Mouse (Mus musculus): ENCODE data around the gene Rit1. TPM values are rescaled to one million over a fixed set of nuclear protein-coding genes. Genes with fewer than 3 reads are reported as not detected.

Rit1 gene
- polyA plus RNA-seq, 1 experiment from 2014 or later = 57.4 TPM

GRCm38 (mm10) chr3:88717198-88717798 lies 660 bp downstream of the Rit1 start:
- Histone ChIP-seq H3K9me3 (ENCODE audit: control insufficient read depth, low read length) (no peaks in the 10 kb centered on the region), H3K36me3 (ENCODE audit: control insufficient read depth, insufficient read depth, low read length) (peaks cover 34% of the 10 kb centered on the region), H3K27me3 (ENCODE audit: control insufficient read depth, insufficient read depth, low read length) (no peaks in the 10 kb centered on the region), H3K4me1 (ENCODE audit: control insufficient read depth, insufficient read depth, low read length) (peaks cover 21% of the 10 kb centered on the region), H3K9ac (replicated peaks; ENCODE audit: low read length) (peak overlapping the region; percentile 70), H3K4me2 (ENCODE audit: low read length) (peak overlapping the region; percentile 90), H3K4me3 (replicated peaks; ENCODE audit: low read depth, low read length) (peak overlapping the region; percentile 66), H3K27ac (replicated peaks; ENCODE audit: low read depth, low read length) (peak overlapping the region; percentile 52; the same call in 1 of the 2 replicates)
- 8% methylated on average over 9 of the region's 9 CpGs for WGBS
- ATAC-seq (ENCODE audit: low FRiP score, low TSS enrichment) = 0 out of 2 replicates have a peak, but pooled peaks have one; percentile 8
- peak; percentile 56 for DNase-seq

DNA sequence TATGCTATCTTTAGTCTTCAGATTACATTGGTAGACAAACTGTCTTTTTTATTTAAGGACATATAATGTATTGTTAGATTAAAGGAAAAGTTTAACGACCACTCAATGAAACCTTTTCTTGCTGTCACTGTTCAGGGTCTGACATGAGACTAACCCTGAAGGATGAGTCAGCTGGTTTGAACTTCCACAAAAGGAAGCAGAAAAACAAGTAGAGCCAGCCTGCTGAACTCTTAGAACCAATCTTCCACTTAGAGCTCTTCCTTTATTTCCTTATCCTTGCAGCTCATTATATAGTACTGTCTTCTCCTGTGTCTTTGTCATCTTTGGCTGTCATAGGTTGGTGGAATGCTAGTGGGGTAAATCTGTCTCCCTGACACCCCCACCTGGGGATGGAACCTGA lies 1.2 kb downstream of the Rit1 start:
- peak overlapping the region; percentile 90 for H3K4me2 ChIP-seq (ENCODE audit: low read length)
- peak overlapping the region; percentile 24 for H3K4me3 ChIP-seq (replicated peaks; ENCODE audit: low read depth, low read length)
- WGBS = 80% methylated on average over 1 of the region's 1 CpGs
- no peak overlapping the region for H3K9ac ChIP-seq (replicated peaks; ENCODE audit: low read length)
- peaks cover 29% of the 10 kb centered on the region for H3K36me3 ChIP-seq (ENCODE audit: control insufficient read depth, insufficient read depth, low read length)
- peaks cover 21% of the 10 kb centered on the region for H3K4me1 ChIP-seq (ENCODE audit: control insufficient read depth, insufficient read depth, low read length)
- no peaks in the 10 kb centered on the region for H3K27me3 ChIP-seq (ENCODE audit: control insufficient read depth, insufficient read depth, low read length)
- ATAC-seq (ENCODE audit: low FRiP score, low TSS enrichment) (no peak), DNase-seq (no peak)
- no peaks in the 10 kb centered on the region for H3K9me3 ChIP-seq (ENCODE audit: control insufficient read depth, low read length)
- no peak overlapping the region for H3K27ac ChIP-seq (replicated peaks; ENCODE audit: low read depth, low read length)

GRCm38 (mm10) chr3:88719098-88719497 lies 2.5 kb downstream of the Rit1 start:
- ATAC-seq (ENCODE audit: low FRiP score, low TSS enrichment) (no peak), DNase-seq (no peak)
- Histone ChIP-seq H3K4me2 (ENCODE audit: low read length) (peak overlapping the region; percentile 90), H3K27me3 (ENCODE audit: control insufficient read depth, insufficient read depth, low read length) (no peaks in the 10 kb centered on the region), H3K4me3 (replicated peaks; ENCODE audit: low read depth, low read length) (no peak overlapping the region), H3K9ac (replicated peaks; ENCODE audit: low read length) (no peak overlapping the region), H3K9me3 (ENCODE audit: control insufficient read depth, low read length) (no peaks in the 10 kb centered on the region), H3K36me3 (ENCODE audit: control insufficient read depth, insufficient read depth, low read length) (peaks cover 22% of the 10 kb centered on the region), H3K27ac (replicated peaks; ENCODE audit: low read depth, low read length) (no peak overlapping the region), H3K4me1 (ENCODE audit: control insufficient read depth, insufficient read depth, low read length) (peaks cover 21% of the 10 kb centered on the region)
- 75% methylated on average over 2 of the region's 2 CpGs for WGBS

DNA sequence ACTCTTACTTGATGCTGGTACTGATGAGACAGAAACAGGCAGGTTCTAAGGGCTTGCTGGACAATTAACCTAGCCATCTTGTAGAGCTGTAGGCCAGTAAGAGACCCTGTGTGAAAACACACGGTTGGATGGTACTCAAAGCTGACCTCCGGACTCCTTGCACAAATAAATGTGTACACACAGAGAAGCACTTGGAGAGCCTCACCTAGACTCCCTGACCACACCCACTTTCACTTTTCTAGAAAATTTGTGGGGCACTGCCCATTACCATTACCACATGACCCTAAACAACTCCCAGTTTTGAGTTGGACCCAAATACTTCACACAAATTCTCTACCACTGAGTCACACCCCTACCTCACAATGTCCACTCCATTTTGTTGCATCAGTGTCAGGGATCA lies 19.9 kb downstream of the Rit1 start:
- WGBS = 94% methylated on average over 2 of the region's 2 CpGs
- H3K27ac ChIP-seq (replicated peaks; ENCODE audit: low read depth, low read length) = no peak overlapping the region
- no peaks in the 10 kb centered on the region for H3K4me1 ChIP-seq (ENCODE audit: control insufficient read depth, insufficient read depth, low read length)
- DNase-seq (no peak), ATAC-seq (ENCODE audit: low FRiP score, low TSS enrichment) (no peak)
- H3K36me3 ChIP-seq (ENCODE audit: control insufficient read depth, insufficient read depth, low read length) = peaks cover 16% of the 10 kb centered on the region
- no peaks in the 10 kb centered on the region for H3K27me3 ChIP-seq (ENCODE audit: control insufficient read depth, insufficient read depth, low read length)
- H3K9me3 ChIP-seq (ENCODE audit: control insufficient read depth, low read length) = no peaks in the 10 kb centered on the region
- no peak overlapping the region for H3K9ac ChIP-seq (replicated peaks; ENCODE audit: low read length)
- no peak overlapping the region for H3K4me3 ChIP-seq (replicated peaks; ENCODE audit: low read depth, low read length)
- no peak overlapping the region for H3K4me2 ChIP-seq (ENCODE audit: low read length)

GRCm38 (mm10) chr3:88738641-88739040 lies 22.0 kb downstream of the Rit1 start:
- ATAC-seq (ENCODE audit: low FRiP score, low TSS enrichment) (no peak), DNase-seq (peak; percentile 58)
- H3K4me1 ChIP-seq (ENCODE audit: control insufficient read depth, insufficient read depth, low read length) = no peaks in the 10 kb centered on the region
- WGBS = 56% methylated on average over 3 of the region's 3 CpGs
- H3K36me3 ChIP-seq (ENCODE audit: control insufficient read depth, insufficient read depth, low read length) = peaks cover 33% of the 10 kb centered on the region
- H3K9me3 ChIP-seq (ENCODE audit: control insufficient read depth, low read length) = no peaks in the 10 kb centered on the region
- no peak overlapping the region for H3K27ac ChIP-seq (replicated peaks; ENCODE audit: low read depth, low read length)
- no peak overlapping the region for H3K9ac ChIP-seq (replicated peaks; ENCODE audit: low read length)
- H3K27me3 ChIP-seq (ENCODE audit: control insufficient read depth, insufficient read depth, low read length) = no peaks in the 10 kb centered on the region
- H3K4me2 ChIP-seq (ENCODE audit: low read length) = no peak overlapping the region
- no peak overlapping the region for H3K4me3 ChIP-seq (replicated peaks; ENCODE audit: low read depth, low read length)

DNA sequence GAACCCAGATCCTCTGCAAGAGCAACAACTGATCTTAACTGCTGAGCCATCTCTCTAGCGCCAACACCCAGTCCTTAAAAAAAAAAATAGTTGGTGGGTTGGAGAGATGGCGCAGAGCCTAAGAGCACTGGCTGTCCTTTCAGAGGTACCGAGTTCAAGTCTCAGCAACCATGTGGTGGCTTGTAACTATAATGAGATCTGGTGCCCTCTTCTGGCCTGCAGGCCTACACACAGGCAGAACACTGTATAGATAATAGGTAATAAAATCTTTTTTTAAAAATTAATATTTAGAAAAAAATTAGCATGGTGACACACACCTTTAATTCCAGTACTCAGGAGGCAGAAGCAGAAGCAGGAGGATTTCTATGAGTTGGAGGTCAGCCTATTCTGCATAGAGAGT lies 23.5 kb downstream of the Rit1 start:
- DNase-seq (no peak), ATAC-seq (ENCODE audit: low FRiP score, low TSS enrichment) (no peak)
- Histone ChIP-seq H3K9ac (replicated peaks; ENCODE audit: low read length) (no peak overlapping the region), H3K4me2 (ENCODE audit: low read length) (no peak overlapping the region), H3K27ac (replicated peaks; ENCODE audit: low read depth, low read length) (no peak overlapping the region), H3K9me3 (ENCODE audit: control insufficient read depth, low read length) (no peaks in the 10 kb centered on the region), H3K36me3 (ENCODE audit: control insufficient read depth, insufficient read depth, low read length) (peaks cover 43% of the 10 kb centered on the region), H3K27me3 (ENCODE audit: control insufficient read depth, insufficient read depth, low read length) (no peaks in the 10 kb centered on the region), H3K4me1 (ENCODE audit: control insufficient read depth, insufficient read depth, low read length) (no peaks in the 10 kb centered on the region), H3K4me3 (replicated peaks; ENCODE audit: low read depth, low read length) (no peak overlapping the region)
- WGBS = 98% methylated on average over 3 of the region's 3 CpGs

DNA sequence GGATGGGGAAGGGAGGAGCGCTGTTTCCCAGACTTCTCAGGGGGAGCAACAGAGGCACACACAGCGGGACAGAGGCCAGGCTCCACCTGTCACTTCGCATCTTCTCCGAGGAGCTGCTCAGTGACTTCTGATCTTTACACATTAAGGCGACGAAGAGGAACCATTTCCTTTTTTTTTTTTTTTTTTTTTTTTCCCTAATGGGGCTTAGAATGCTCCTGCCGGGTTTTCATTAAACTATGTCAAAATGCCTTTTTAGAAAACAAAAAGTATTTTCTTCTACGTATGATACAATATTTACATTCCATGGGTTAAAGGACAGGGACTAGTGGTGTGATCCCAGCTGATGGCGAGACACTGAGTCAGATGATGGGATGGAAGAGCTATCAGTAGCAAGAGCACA lies 28.9 kb downstream of the Rit1 start:
- H3K4me1 ChIP-seq (ENCODE audit: control insufficient read depth, insufficient read depth, low read length) = no peaks in the 10 kb centered on the region
- no peak overlapping the region for H3K27ac ChIP-seq (replicated peaks; ENCODE audit: low read depth, low read length)
- 96% methylated on average over 9 of the region's 9 CpGs for WGBS
- H3K9me3 ChIP-seq (ENCODE audit: control insufficient read depth, low read length) = peaks cover 16% of the 10 kb centered on the region
- H3K4me2 ChIP-seq (ENCODE audit: low read length) = no peak overlapping the region
- ATAC-seq (ENCODE audit: low FRiP score, low TSS enrichment) (no peak), DNase-seq (no peak)
- peaks cover 80% of the 10 kb centered on the region for H3K36me3 ChIP-seq (ENCODE audit: control insufficient read depth, insufficient read depth, low read length)
- H3K4me3 ChIP-seq (replicated peaks; ENCODE audit: low read depth, low read length) = no peak overlapping the region
- H3K9ac ChIP-seq (replicated peaks; ENCODE audit: low read length) = no peak overlapping the region
- no peaks in the 10 kb centered on the region for H3K27me3 ChIP-seq (ENCODE audit: control insufficient read depth, insufficient read depth, low read length)

DNA sequence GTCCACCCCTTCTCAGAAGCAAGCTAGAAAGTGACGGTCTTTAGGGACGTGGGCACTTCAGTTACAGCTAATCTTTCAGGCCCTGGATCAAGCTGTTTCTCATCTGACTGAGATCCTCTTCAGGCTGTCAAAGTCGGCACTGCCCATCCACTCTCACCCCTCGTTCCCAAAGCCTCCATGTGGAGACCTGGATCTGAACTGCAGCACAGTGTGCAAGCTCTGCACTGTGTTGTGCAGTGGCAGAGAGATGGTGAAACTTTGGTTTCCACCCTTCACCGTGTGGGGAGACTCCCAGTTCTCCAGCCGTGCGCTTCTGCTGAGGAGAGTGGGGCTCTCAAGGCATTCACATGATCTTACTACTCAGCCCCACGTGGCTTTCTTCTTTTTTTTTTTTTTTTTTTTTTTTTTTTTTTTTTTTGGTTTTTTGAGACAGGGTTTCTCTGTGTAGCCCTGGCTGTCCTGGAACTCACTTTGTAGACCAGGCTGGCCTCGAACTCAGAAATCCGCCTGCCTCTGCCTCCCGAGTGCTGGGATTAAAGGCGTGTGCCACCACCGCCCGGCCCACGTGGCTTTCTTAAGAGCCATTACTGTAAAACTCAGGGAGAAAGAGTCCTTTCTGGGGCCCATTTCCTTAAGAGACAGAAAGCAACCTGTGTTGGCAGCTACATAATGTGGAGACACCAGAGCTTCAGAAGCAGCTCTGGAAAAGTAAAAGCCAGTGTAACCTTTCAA lies 29.7 kb downstream of the Rit1 start:
- Histone ChIP-seq H3K4me1 (ENCODE audit: control insufficient read depth, insufficient read depth, low read length) (no peaks in the 10 kb centered on the region), H3K36me3 (ENCODE audit: control insufficient read depth, insufficient read depth, low read length) (peaks cover 86% of the 10 kb centered on the region), H3K27ac (replicated peaks; ENCODE audit: low read depth, low read length) (no peak overlapping the region), H3K9me3 (ENCODE audit: control insufficient read depth, low read length) (peaks cover 16% of the 10 kb centered on the region), H3K9ac (replicated peaks; ENCODE audit: low read length) (no peak overlapping the region), H3K4me3 (replicated peaks; ENCODE audit: low read depth, low read length) (no peak overlapping the region), H3K27me3 (ENCODE audit: control insufficient read depth, insufficient read depth, low read length) (no peaks in the 10 kb centered on the region), H3K4me2 (ENCODE audit: low read length) (no peak overlapping the region)
- no peak for ATAC-seq (ENCODE audit: low FRiP score, low TSS enrichment)
- WGBS = 96% methylated on average over 15 of the region's 15 CpGs
- no peak for DNase-seq

DNA sequence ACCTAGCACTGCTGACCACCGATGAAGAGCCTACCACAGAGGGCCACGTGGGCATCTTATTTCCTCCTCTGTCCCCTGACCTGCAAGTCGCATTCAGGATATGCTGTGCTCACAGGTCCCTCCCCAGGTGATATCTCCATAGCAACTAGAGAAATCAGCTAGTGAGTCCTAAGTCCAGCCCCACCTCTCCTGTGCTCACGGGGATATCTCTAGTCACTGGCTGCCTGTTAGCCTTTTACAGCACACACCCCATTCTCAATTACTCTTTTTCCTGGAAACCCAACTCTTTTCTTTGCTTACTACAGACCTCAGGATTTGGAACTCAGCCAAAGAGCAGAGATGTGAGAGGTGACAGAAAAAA lies 30.2 kb downstream of the Rit1 start:
- Histone ChIP-seq H3K4me2 (ENCODE audit: low read length) (no peak overlapping the region), H3K9ac (replicated peaks; ENCODE audit: low read length) (no peak overlapping the region), H3K4me1 (ENCODE audit: control insufficient read depth, insufficient read depth, low read length) (no peaks in the 10 kb centered on the region), H3K27me3 (ENCODE audit: control insufficient read depth, insufficient read depth, low read length) (no peaks in the 10 kb centered on the region), H3K4me3 (replicated peaks; ENCODE audit: low read depth, low read length) (no peak overlapping the region), H3K9me3 (ENCODE audit: control insufficient read depth, low read length) (peaks cover 16% of the 10 kb centered on the region), H3K36me3 (ENCODE audit: control insufficient read depth, insufficient read depth, low read length) (peaks cover 87% of the 10 kb centered on the region), H3K27ac (replicated peaks; ENCODE audit: low read depth, low read length) (no peak overlapping the region)
- DNase-seq (no peak), ATAC-seq (ENCODE audit: low FRiP score, low TSS enrichment) (no peak)
- 90% methylated on average over 4 of the region's 4 CpGs for WGBS

Data from midbrain, embryonic 14.5 days (tissue).